Mouse (Mus musculus) cerebellum, adult 2 months (tissue): ENCODE measurements around the gene Ntsr2.

Experiments
- CTCF ChIP-seq: fragments of 200-500 bp; IDR thresholded peaks from 2 replicates; pipeline ENCODE4 v1.5.1; 2011; ENCODE audit warnings: low read depth, mild to moderate bottlenecking, control low read depth, low read length, moderate library complexity, borderline replicate concordance; ENCODE audit not compliant: insufficient read depth
- POLR2A ChIP-seq: fragments of 200-500 bp; IDR thresholded peaks from 2 replicates; pipeline ENCODE4 v1.6.1; 2011; ENCODE audit warnings: low read length, control low read depth, borderline replicate concordance; ENCODE audit not compliant: insufficient read depth

DNA sequence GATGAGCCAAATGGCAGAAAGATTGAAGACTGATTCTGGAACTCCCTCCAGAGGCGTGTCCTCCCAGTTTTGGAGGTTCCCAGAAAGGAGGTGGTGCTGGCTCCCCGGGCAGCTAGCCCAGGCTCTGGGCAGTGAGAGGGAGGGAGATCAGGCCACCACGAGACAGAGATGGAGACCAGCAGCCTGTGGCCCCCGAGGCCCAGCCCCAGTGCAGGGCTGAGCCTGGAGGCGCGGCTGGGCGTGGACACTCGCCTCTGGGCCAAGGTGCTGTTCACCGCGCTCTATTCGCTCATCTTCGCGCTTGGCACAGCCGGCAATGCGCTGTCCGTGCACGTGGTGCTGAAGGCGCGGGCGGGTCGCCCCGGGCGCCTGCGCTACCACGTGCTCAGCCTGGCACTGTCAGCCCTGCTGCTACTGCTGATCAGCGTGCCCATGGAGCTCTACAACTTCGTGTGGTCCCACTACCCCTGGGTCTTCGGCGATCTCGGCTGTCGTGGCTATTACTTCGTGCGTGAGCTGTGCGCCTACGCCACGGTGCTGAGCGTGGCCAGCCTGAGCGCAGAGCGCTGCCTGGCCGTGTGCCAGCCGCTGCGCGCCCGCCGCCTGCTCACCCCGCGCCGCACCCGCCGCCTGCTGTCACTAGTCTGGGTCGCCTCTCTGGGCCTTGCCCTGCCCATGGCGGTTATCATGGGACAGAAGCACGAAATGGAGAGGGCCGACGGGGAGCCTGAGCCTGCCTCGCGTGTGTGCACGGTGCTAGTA, at the start of gene Ntsr2:
- TF ChIP-seq POLR2A = no peak
- no peak for TF ChIP-seq CTCF
